Mouse (Mus musculus) kidney, embryonic 15.5 days (tissue): ENCODE results near the gene Map1b. TPM values are rescaled to one million over a fixed set of nuclear protein-coding genes. Genes with fewer than 3 reads are reported as not detected.

Experiments
- ATAC-seq: fragments of 200-750 bp; cut with Nextera tagmentation; replicated peaks from 2 replicates; pipeline ENCODE4 v1.8.0; 2017; ENCODE audit warnings: moderate TSS enrichment; ENCODE audit not compliant: low FRiP score
- H3K27ac ChIP-seq: fragments of 300-500 bp; sonication (generic); 2 replicates; pipeline ENCODE4 v1.5.1; 2015; ENCODE audit warnings: mild to moderate bottlenecking, inconsistent platforms
- H3K27me3 ChIP-seq: fragments of 300-500 bp; sonication (generic); 2 replicates; pipeline ENCODE4 v1.6.1; 2015; ENCODE audit warnings: inconsistent platforms
- H3K36me3 ChIP-seq: fragments of 300-500 bp; sonication (generic); 2 replicates; pipeline ENCODE4 v1.6.1; 2015; ENCODE audit warnings: inconsistent platforms
- H3K4me1 ChIP-seq: fragments of 300-500 bp; sonication (generic); 2 replicates; pipeline ENCODE4 v1.6.1; 2015; ENCODE audit warnings: inconsistent platforms
- H3K4me2 ChIP-seq: fragments of 300-500 bp; sonication (generic); 2 replicates; pipeline ENCODE4 v1.6.1; 2015; ENCODE audit warnings: moderate library complexity, mild to moderate bottlenecking, inconsistent platforms
- H3K4me3 ChIP-seq: fragments of 300-500 bp; sonication (generic); replicated peaks from 2 replicates; pipeline ENCODE4 v1.5.1; 2015; ENCODE audit warnings: mild to moderate bottlenecking, inconsistent platforms
- H3K9ac ChIP-seq: fragments of 300-500 bp; sonication (generic); 2 replicates; pipeline ENCODE4 v1.6.1; 2015; ENCODE audit warnings: mild to moderate bottlenecking, inconsistent platforms
- H3K9me3 ChIP-seq: fragments of 300-500 bp; sonication (generic); replicated peaks from 2 replicates; pipeline ENCODE4 v1.6.1; 2016; ENCODE audit warnings: inconsistent platforms
- WGBS: fragments of 180-500 bp; shearing (Covaris S2); methylation state at CpG from one replicate; pipeline ENCODE4 v1.1.7; 2015; ENCODE audit warnings: mixed read lengths; 5-methylcytosine and 5-hydroxymethylcytosine counted together
- polyA plus RNA-seq: library from polyadenylated mRNA; unstranded; fragments of >200 nt; fragmentation: Nextera tagmentation; extraction: Ambion mirVana; gene quantifications from 2 replicates; pipeline ENCODE4 v1.2.1, GENCODE M21; 2015

The Map1b gene
- polyA plus RNA-seq, 1 experiment from 2014 or later = 76.4 TPM

DNA sequence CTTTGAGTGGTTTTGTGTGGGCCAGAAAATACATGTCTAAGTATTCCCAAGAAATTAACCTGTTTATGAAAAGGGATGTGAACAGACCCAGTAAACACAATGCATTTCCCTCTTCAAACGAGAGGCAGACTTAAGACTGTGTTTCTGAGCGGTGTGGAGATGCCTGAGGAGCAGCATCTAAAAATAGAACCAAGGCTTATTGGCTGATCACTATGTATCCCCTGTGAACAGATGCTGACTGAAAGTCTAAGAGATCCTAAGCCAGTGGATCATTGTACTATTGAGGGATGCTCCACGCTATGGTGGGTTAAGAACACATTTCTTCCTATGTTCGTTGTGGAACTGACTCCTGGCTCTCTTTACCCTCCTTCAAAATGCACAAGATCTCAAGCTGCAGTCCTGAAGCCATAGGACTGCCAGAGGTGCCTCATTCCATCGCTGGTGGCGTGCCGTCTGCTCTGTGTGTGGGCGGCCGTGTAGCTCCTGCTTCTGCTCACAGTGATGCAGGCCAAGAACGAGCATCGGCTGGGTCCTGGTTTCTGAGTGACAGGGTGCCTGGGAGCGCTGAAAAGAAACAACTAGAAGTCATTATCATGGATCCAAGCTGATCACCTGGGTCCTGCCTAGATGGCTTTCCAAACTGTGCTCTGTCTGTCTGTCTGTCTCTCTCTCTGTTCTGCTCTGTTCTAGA, 34.5 kb upstream of the Map1b start:
- no peak overlapping the region for H3K9ac ChIP-seq
- no peak overlapping the region for H3K27ac ChIP-seq
- no peak overlapping the region for H3K4me3 ChIP-seq
- WGBS = 68% methylated on average over 12 of the region's 12 CpGs
- H3K4me1 ChIP-seq = peaks cover 4% of the 10 kb centered on the region
- no peaks in the 10 kb centered on the region for H3K27me3 ChIP-seq
- no peak for ATAC-seq
- H3K36me3 ChIP-seq = no peaks in the 10 kb centered on the region
- H3K9me3 ChIP-seq = no peaks in the 10 kb centered on the region
- H3K4me2 ChIP-seq = no peak overlapping the region

DNA sequence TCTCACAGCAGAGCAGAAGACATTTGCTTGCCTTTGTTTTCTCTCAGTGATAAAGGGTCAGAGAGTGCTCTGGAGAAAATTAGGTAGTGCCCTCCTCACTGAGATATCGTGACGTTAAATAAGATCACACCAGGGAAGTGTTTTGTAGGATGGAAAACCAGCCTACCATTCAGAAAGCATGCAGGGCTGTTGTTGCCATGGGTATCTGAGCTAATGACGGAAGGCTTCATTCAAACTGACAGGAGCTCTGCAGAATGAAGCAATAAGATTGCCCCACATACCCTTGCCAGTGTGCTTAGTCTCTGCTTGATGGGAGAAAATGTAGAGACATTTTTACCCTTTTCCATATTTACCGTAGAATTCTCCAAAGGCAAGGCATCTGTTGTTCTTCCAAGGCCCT, 33.7 kb upstream of the Map1b start:
- no peak overlapping the region for H3K4me2 ChIP-seq
- H3K9me3 ChIP-seq = no peaks in the 10 kb centered on the region
- H3K27me3 ChIP-seq = no peaks in the 10 kb centered on the region
- no peaks in the 10 kb centered on the region for H3K36me3 ChIP-seq
- no peak overlapping the region for H3K27ac ChIP-seq
- H3K9ac ChIP-seq = no peak overlapping the region
- ATAC-seq = no peak
- WGBS = 72% methylated on average over 4 of the region's 4 CpGs
- H3K4me1 ChIP-seq = peaks cover 4% of the 10 kb centered on the region
- no peak overlapping the region for H3K4me3 ChIP-seq

DNA sequence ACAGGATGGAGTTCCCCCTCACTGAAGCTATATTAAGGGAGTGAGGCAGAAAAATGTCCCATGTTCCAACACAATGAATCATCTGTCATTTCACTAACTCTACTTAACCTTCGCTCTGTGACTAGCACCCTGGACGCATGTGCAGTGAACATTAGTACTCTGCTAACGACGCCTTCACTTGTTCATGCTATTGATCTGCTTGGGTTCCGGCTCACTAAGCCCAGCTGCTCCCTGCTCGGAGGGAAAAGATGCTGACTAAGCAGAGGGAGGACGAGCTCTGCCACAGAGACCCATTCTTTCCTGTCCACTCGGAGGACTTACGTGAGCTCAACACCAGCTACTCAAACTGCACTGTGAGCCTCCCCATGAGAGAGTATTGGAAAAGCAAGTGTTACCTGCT, 33.2 kb upstream of the Map1b start:
- Histone ChIP-seq H3K9ac (no peak overlapping the region), H3K36me3 (no peaks in the 10 kb centered on the region), H3K4me2 (0 out of 2 replicates have a peak overlapping the region, but pooled peaks have one; percentile 27), H3K27me3 (no peaks in the 10 kb centered on the region), H3K9me3 (no peaks in the 10 kb centered on the region), H3K4me1 (peaks cover 4% of the 10 kb centered on the region), H3K27ac (no peak overlapping the region), H3K4me3 (no peak overlapping the region)
- no peak for ATAC-seq
- 10% methylated on average over 9 of the region's 9 CpGs for WGBS

DNA sequence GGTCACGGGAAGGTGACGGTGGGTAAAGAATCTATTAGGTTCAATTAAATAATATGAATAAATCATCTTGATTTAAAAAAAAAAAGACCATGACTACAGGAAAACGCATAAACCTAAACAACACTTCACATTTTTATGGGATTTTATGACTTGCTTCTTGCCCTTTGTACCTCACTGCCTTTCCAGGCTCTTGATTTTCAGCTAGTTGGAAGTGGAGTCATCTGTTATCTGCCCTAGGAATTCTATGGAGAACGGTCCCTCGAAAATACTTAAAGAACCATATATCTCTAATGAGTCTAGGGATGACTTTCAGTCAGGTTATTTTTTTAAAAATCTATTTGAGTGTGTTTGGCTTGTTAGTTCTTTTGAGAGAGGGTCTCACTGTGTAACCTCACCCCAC, 30.5 kb upstream of the Map1b start:
- no peak overlapping the region for H3K4me3 ChIP-seq
- 49% methylated on average over 5 of the region's 5 CpGs for WGBS
- no peaks in the 10 kb centered on the region for H3K36me3 ChIP-seq
- H3K9ac ChIP-seq = no peak overlapping the region
- no peaks in the 10 kb centered on the region for H3K27me3 ChIP-seq
- H3K4me2 ChIP-seq = no peak overlapping the region
- no peak overlapping the region for H3K27ac ChIP-seq
- ATAC-seq = no peak
- no peaks in the 10 kb centered on the region for H3K9me3 ChIP-seq
- peaks cover 4% of the 10 kb centered on the region for H3K4me1 ChIP-seq

DNA sequence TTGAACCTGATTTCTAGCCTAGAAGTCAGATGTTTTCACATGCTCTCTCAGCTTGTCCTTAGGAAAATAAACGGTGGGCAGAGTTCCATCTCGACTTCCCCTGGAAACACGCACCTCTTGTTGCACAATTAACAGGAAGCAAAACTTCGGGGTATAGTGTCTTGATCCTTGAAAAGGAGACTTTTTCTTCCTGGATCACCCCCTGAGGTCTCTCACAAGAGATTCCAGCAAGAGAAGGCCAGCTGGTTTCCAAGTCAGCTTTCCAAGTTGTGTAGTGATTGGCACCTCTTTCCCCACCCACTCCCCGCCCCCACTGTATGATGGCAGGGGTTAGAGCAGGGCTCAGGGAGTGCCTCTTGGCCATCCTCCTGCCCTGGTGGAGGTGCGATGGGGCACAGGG, 28.9 kb upstream of the Map1b start:
- ATAC-seq = no peak
- Histone ChIP-seq H3K27ac (no peak overlapping the region), H3K9me3 (no peaks in the 10 kb centered on the region)

DNA sequence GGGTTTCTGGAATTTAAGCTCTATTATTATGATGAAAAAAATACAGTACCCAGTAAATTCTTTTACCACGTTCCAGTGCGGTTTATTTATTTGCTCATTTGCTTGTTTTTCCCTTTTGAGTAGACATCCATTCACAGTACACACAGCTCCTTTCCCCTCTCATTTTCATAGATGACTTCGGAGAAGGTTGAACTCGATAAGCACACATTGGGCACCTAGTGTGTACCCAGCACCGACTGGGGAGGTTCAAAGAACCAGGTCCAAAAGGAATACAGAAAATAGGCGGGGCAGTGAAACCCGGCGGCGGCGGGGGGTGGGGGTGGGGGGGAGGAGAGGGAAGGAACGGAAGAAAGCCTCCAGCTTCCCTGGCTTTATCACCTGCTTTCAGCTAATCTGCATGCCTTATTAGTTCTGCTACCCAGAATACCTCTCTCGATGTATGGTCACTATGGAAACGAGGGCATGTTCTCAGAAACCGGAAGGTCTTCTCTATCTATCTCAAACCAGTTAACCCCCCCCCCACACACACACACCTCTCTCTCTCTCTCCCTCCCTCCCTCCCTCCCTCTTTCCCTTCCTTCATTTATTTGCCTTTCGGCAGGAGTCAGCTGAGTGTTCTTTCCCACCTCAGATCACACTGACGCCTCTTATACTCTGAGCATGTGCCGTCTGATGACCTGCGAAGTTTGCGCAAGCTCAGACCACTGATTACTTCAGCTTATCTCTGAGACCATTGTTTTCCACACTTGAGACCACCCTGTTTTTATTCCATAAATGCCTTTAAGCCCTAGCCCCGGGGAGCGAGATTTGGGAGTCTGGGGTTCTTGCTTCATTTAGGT, 25.3 kb upstream of the Map1b start:
- Histone ChIP-seq H3K27ac (no peak overlapping the region), H3K9me3 (no peaks in the 10 kb centered on the region), H3K4me1 (peaks cover 10% of the 10 kb centered on the region), H3K4me3 (no peak overlapping the region; the same call in 1 of the 2 replicates), H3K9ac (no peak overlapping the region), H3K27me3 (no peaks in the 10 kb centered on the region), H3K4me2 (peak overlapping the region; percentile 37), H3K36me3 (no peaks in the 10 kb centered on the region)
- no peak for ATAC-seq
- 43% methylated on average over 21 of the region's 21 CpGs for WGBS

More for the DNA sequence above, 28.9 kb upstream of the Map1b start:
- Histone ChIP-seq H3K36me3 (no peaks in the 10 kb centered on the region), H3K4me2 (no peak overlapping the region), H3K4me1 (peaks cover 6% of the 10 kb centered on the region), H3K4me3 (no peak overlapping the region), H3K9ac (no peak overlapping the region), H3K27me3 (no peaks in the 10 kb centered on the region)
- 65% methylated on average over 6 of the region's 6 CpGs for WGBS

DNA sequence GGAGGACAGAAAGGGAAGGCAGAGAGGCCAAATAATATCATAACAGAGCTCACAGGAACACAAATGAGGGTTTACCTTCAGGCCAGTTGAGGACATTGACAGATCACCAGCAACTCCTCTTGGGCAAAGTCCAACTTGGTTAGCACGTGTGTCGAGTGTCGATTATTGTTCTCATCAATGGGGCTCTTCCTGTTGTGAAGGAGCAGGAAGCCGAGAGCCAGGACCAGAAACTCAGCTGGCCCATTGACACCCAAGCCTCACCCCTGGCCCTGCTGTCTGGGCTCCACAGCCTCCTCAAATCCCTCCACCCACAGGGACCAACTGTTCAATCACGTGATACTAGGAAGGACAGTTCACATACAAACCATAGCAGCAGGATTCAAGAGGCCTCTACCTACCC, 22.9 kb upstream of the Map1b start:
- H3K9ac ChIP-seq = no peak overlapping the region
- ATAC-seq = no peak
- H3K4me2 ChIP-seq = no peak overlapping the region
- 81% methylated on average over 5 of the region's 5 CpGs for WGBS
- H3K4me3 ChIP-seq = no peak overlapping the region
- no peak overlapping the region for H3K27ac ChIP-seq
- H3K4me1 ChIP-seq = peaks cover 10% of the 10 kb centered on the region
- no peaks in the 10 kb centered on the region for H3K27me3 ChIP-seq
- no peaks in the 10 kb centered on the region for H3K36me3 ChIP-seq
- H3K9me3 ChIP-seq = no peaks in the 10 kb centered on the region

DNA sequence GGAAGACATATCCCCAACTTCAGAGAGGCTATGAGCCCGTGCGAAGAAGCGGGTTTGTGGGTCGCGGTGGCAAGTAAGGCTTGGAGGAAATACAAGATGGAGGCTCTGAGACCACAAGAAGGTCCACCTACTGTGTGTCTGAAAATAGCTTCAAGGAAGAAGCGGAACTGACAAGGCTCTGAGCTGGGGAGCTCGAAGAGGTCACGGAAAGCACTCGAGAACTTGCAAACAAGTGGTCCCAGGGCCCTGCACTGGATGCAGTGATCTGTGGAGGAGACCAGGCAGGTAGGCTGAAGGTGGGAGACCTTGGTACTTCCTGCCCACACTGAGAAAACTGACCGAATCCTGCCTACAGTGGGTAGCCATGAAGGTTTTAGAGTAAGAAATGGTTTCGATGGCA, 22.5 kb upstream of the Map1b start:
- Histone ChIP-seq H3K4me2 (no peak overlapping the region), H3K36me3 (no peaks in the 10 kb centered on the region), H3K27ac (no peak overlapping the region), H3K9me3 (no peaks in the 10 kb centered on the region), H3K4me1 (peaks cover 10% of the 10 kb centered on the region), H3K9ac (no peak overlapping the region), H3K4me3 (no peak overlapping the region), H3K27me3 (no peaks in the 10 kb centered on the region)
- ATAC-seq = no peak
- WGBS = 91% methylated on average over 11 of the region's 11 CpGs

DNA sequence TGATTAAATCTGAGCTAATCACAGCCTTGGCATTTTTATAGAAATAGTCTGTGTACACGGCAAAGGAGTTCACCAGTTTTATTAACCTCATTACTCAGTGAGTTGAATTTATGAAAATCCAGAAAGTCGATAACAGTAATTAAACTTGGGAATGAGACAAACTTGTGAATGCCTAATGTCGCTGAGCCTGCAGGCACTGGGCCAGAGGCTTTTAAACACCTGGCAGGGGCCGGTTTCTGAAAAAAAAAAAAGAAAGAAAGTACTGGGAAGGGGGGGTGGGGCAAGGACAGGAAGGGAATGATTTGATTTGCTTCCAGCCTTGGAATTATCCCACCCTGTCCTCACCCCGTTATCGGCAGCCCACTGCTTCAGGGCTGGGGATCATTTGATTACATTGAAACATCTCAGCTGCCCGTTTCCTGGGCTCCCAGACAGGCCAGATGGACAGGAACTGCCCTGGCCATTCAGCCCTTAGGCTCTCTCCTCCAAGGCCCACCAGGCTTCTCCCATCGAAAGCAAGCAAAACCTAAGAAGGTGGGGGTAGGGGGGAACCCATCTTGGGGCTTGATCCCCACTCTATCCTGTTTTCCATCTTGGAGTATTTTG, 21.7 kb upstream of the Map1b start:
- Histone ChIP-seq H3K36me3 (no peaks in the 10 kb centered on the region), H3K9ac (no peak overlapping the region), H3K4me2 (no peak overlapping the region), H3K4me3 (no peak overlapping the region), H3K9me3 (no peaks in the 10 kb centered on the region), H3K27me3 (no peaks in the 10 kb centered on the region), H3K27ac (no peak overlapping the region), H3K4me1 (peaks cover 10% of the 10 kb centered on the region)
- WGBS = 25% methylated on average over 8 of the region's 8 CpGs
- no peak for ATAC-seq

DNA sequence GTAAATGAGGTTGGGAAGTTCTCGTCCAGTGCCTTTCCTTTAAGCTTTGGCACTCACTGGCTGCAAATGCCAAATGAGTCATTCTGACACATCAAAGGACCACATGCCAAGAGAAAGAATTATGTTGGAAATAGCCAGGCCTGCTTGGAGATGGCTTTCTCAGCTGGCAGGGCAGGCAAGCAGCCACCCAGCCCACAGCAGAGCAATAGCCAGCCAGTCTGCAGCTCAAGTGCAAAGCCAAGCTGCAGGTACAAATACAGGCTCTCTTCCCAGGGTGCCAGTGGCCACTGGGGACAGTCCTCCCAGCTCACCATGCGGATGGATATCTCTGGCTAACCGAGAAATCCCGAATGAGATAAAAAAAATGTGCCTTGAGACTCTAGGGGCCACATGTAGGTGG, 12.1 kb upstream of the Map1b start:
- ATAC-seq = no peak
- Histone ChIP-seq H3K27me3 (no peaks in the 10 kb centered on the region), H3K36me3 (no peaks in the 10 kb centered on the region), H3K4me2 (no peak overlapping the region), H3K9me3 (no peaks in the 10 kb centered on the region), H3K4me3 (no peak overlapping the region), H3K9ac (no peak overlapping the region), H3K27ac (no peak overlapping the region), H3K4me1 (no peaks in the 10 kb centered on the region)
- WGBS = 66% methylated on average over 4 of the region's 4 CpGs

DNA sequence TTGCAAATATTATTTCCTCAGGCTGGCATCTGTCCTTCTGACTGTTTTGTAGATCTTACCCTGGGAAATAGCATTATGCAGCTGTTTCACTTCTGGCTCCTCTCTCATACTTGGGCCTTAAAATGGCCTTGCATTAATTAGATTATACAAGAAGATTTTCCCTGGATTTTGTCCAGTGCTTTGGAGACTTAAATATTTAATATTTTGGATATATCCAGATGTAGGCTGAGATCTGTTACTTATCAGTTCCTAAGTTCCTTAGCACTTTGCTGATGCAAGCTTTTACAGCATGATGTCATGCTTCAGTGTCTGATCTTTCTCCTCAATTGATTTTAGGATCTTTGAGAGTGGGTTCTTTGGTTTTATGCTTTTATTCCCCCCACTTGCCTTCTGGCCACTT, 11.6 kb upstream of the Map1b start:
- no peaks in the 10 kb centered on the region for H3K36me3 ChIP-seq
- H3K4me2 ChIP-seq = no peak overlapping the region
- no peaks in the 10 kb centered on the region for H3K9me3 ChIP-seq
- no peaks in the 10 kb centered on the region for H3K4me1 ChIP-seq
- no peaks in the 10 kb centered on the region for H3K27me3 ChIP-seq
- no peak overlapping the region for H3K27ac ChIP-seq
- H3K4me3 ChIP-seq = no peak overlapping the region
- ATAC-seq = no peak
- no peak overlapping the region for H3K9ac ChIP-seq

DNA sequence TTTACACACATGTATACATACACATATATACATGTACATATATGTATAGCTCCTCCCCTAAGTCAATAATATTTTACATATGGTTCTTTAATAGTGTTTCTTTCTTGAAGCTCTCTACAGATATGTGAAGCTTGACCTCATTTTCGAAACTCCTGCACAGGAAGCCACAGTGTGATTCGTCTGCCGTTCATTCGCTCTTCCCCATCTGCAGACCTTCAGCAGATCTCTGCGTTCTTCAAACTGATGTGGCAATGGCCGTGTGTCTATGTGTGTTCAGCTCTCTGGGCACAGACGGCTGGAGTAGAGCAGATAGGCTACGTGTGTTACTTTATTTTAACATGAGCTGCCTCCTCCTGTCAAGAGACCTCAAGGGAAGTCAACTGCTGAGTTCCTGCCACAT, 9.2 kb upstream of the Map1b start:
- no peaks in the 10 kb centered on the region for H3K4me1 ChIP-seq
- no peak overlapping the region for H3K4me2 ChIP-seq
- no peak overlapping the region for H3K9ac ChIP-seq
- H3K9me3 ChIP-seq = no peaks in the 10 kb centered on the region
- no peak overlapping the region for H3K4me3 ChIP-seq
- H3K27me3 ChIP-seq = no peaks in the 10 kb centered on the region
- ATAC-seq = no peak
- 81% methylated on average over 8 of the region's 8 CpGs for WGBS
- no peaks in the 10 kb centered on the region for H3K36me3 ChIP-seq
- no peak overlapping the region for H3K27ac ChIP-seq
